Mouse (Mus musculus): ENCODE results near the gene Frrs1.

The Frrs1 gene

GRCm38 (mm10) chr3:116906596-116906995, 47.3 kb downstream of the Frrs1 start:
- DNase-seq (ENCODE audit: low spot score in 2 of 2), result no peak

GRCm38 (mm10) chr3:116914374-116914773, 55.1 kb downstream of the Frrs1 start:
- no peak for DNase-seq (ENCODE audit: low spot score in 2 of 2)

- no peak for DNase-seq (ENCODE audit: low spot score in 2 of 2)
Measured at GRCm38 (mm10) chr3:116914931-116915330, 55.7 kb downstream of the Frrs1 start.

GRCm38 (mm10) chr3:116917016-116917415, 57.8 kb downstream of the Frrs1 start:
- DNase-seq (ENCODE audit: low spot score in 2 of 2), result no peak

GRCm38 (mm10) chr3:116921535-116921934, 62.3 kb downstream of the Frrs1 start:
- no peak for DNase-seq (ENCODE audit: low spot score in 2 of 2)

- no peak for DNase-seq (ENCODE audit: low spot score in 2 of 2)
Measured at GRCm38 (mm10) chr3:116923042-116923441, 63.8 kb downstream of the Frrs1 start.

- no peak for DNase-seq (ENCODE audit: low spot score in 2 of 2)
Measured at GRCm38 (mm10) chr3:116928994-116929393, 69.7 kb downstream of the Frrs1 start.

GRCm38 (mm10) chr3:116933158-116933557, 73.9 kb downstream of the Frrs1 start:
- DNase-seq (ENCODE audit: low spot score in 2 of 2), result no peak

- DNase-seq (ENCODE audit: low spot score in 2 of 2), result no peak
Measured at GRCm38 (mm10) chr3:116936934-116937691, 77.8 kb downstream of the Frrs1 start.

GRCm38 (mm10) chr3:116940804-116941558, 81.7 kb downstream of the Frrs1 start:
- DNase-seq (ENCODE audit: low spot score in 2 of 2), result no peak

GRCm38 (mm10) chr3:116941559-116942117, 82.4 kb downstream of the Frrs1 start:
- no peak for DNase-seq (ENCODE audit: low spot score in 2 of 2)

GRCm38 (mm10) chr3:116942751-116943150, 83.5 kb downstream of the Frrs1 start:
- DNase-seq (ENCODE audit: low spot score in 2 of 2), result no peak

GRCm38 (mm10) chr3:116943422-116943821, 84.2 kb downstream of the Frrs1 start:
- DNase-seq (ENCODE audit: low spot score in 2 of 2), result no peak

- DNase-seq (ENCODE audit: low spot score in 2 of 2), result no peak
Measured at GRCm38 (mm10) chr3:116946476-116946875, 87.2 kb downstream of the Frrs1 start.

GRCm38 (mm10) chr3:116950665-116951115, 91.4 kb downstream of the Frrs1 start:
- no peak for DNase-seq (ENCODE audit: low spot score in 2 of 2)

GRCm38 (mm10) chr3:116951489-116951888, 92.2 kb downstream of the Frrs1 start:
- no peak for DNase-seq (ENCODE audit: low spot score in 2 of 2)

- no peak for DNase-seq (ENCODE audit: low spot score in 2 of 2)
Measured at GRCm38 (mm10) chr3:116952242-116952899, 93.1 kb downstream of the Frrs1 start.

GRCm38 (mm10) chr3:116953366-116953765, 94.1 kb downstream of the Frrs1 start:
- no peak for DNase-seq (ENCODE audit: low spot score in 2 of 2)

- DNase-seq (ENCODE audit: low spot score in 2 of 2), result no peak
Measured at GRCm38 (mm10) chr3:116955061-116955460, 95.8 kb downstream of the Frrs1 start.
